ENCODE assay signal across 16 mouse cellular contexts in genomic region chr6:112903796-112904195, GRCm38 (mm10). TPM values are rescaled to one million over a fixed set of nuclear protein-coding genes. Genes with fewer than 3 reads are reported as not detected.
A peak's percentile ranks its signal among the peaks of the same experiment; 100 is the strongest.
DNase-seq lines count a peak whose midpoint lies in the region; ATAC-seq lines count a peak whose summit lies in the region.
"Had no signal": no experiment of that assay in that cellular context is flagged by ENCODE, and none has a peak within 500 bp of the region (broad histone marks: within the 10 kb centered on the region; RNA-seq: fewer than 3 reads in every experiment).

No protein-coding gene starts in this region.

- H3K9me3 ChIP-seq in embryonic facial prominence, embryonic 10.5 days: no peaks in the 10 kb centered on the region
- no peaks in the 10 kb centered on the region for H3K9me3 ChIP-seq in forebrain, embryonic 11.5 days (ENCODE audit: control insufficient read depth, low read length)
- H3K9me3 ChIP-seq in hindbrain, embryonic 12.5 days (replicated peaks): no peaks in the 10 kb centered on the region
- no peaks in the 10 kb centered on the region for H3K9me3 ChIP-seq in midbrain, embryonic 13.5 days
- no peaks in the 10 kb centered on the region for H3K9me3 ChIP-seq in heart, embryonic 12.5 days (replicated peaks)
- H3K9me3 ChIP-seq: heart, embryonic 13.5 days had no signal

- peak; percentile 8 for ATAC-seq in forebrain, embryonic 11.5 days (replicated peaks; ENCODE audit: low FRiP score)
- ATAC-seq in hindbrain, embryonic 12.5 days (ENCODE audit: low FRiP score): 0 out of 2 replicates have a peak, but pooled peaks have one; percentile 0
- peak; percentile 3; the same call in 1 of the 2 replicates for ATAC-seq in midbrain, embryonic 13.5 days
- no peak for ATAC-seq in heart, embryonic 12.5 days (ENCODE audit: insufficient number of reproducible peaks, low FRiP score)

- H3K36me3 ChIP-seq in embryonic facial prominence, embryonic 10.5 days (replicated peaks): no peaks in the 10 kb centered on the region; the same call in 1 of the 2 replicates
- H3K36me3 ChIP-seq in forebrain, embryonic 11.5 days (ENCODE audit: control insufficient read depth, insufficient read depth, low read length): no peaks in the 10 kb centered on the region
- H3K36me3 ChIP-seq in hindbrain, embryonic 12.5 days: peaks cover 5% of the 10 kb centered on the region
- H3K36me3 ChIP-seq in midbrain, embryonic 13.5 days: peaks cover 21% of the 10 kb centered on the region
- no peaks in the 10 kb centered on the region for H3K36me3 ChIP-seq in heart, embryonic 12.5 days
- H3K36me3 ChIP-seq: heart, embryonic 13.5 days had no signal

- no peaks in the 10 kb centered on the region for H3K27me3 ChIP-seq in embryonic facial prominence, embryonic 10.5 days (replicated peaks; ENCODE audit: low read depth, poor library complexity, severe bottlenecking)
- H3K27me3 ChIP-seq in forebrain, embryonic 11.5 days (ENCODE audit: control insufficient read depth, insufficient read depth, low read length): no peaks in the 10 kb centered on the region
- H3K27me3 ChIP-seq in hindbrain, embryonic 12.5 days: no peaks in the 10 kb centered on the region
- H3K27me3 ChIP-seq in midbrain, embryonic 13.5 days: no peaks in the 10 kb centered on the region
- peaks cover 25% of the 10 kb centered on the region; the same call in 1 of the 2 replicates for H3K27me3 ChIP-seq in heart, embryonic 12.5 days (replicated peaks)

- DNase-seq in embryonic facial prominence, embryonic 10.5 days (ENCODE audit: low spot score): no peak
- DNase-seq in forebrain, embryonic 11.5 days (ENCODE audit: low spot score): no peak
- DNase-seq in kidney, postnatal 14 days: no peak
- DNase-seq in B cell, adult 2 months: no peak
- no peak for DNase-seq in Muller cell, postnatal 12 days (ENCODE audit: inconsistent ontology term)
- DNase-seq: adrenal gland, adult 2 months; cerebellum, adult 11 months; kidney, adult 8-10 months; kidney, postnatal 4 days; lung, postnatal 10 days; right cerebral cortex, postnatal 14 days had no signal

- peaks cover 53% of the 10 kb centered on the region for H3K4me1 ChIP-seq in embryonic facial prominence, embryonic 10.5 days
- peaks cover 43% of the 10 kb centered on the region for H3K4me1 ChIP-seq in forebrain, embryonic 11.5 days (replicated peaks; ENCODE audit: control insufficient read depth, insufficient read depth, low read length)
- peaks cover 61% of the 10 kb centered on the region for H3K4me1 ChIP-seq in hindbrain, embryonic 12.5 days
- H3K4me1 ChIP-seq in midbrain, embryonic 13.5 days (replicated peaks): peaks cover 67% of the 10 kb centered on the region
- H3K4me1 ChIP-seq in heart, embryonic 12.5 days (replicated peaks): peaks cover 20% of the 10 kb centered on the region

- H3K4me2 ChIP-seq in forebrain, embryonic 11.5 days (ENCODE audit: low read depth, low read length, severe bottlenecking): no peak overlapping the region; the same call in 1 of the 2 replicates
- peak overlapping the region; percentile 32; the same call in 1 of the 2 replicates for H3K4me2 ChIP-seq in hindbrain, embryonic 12.5 days (replicated peaks)
- peak overlapping the region; percentile 42 for H3K4me2 ChIP-seq in midbrain, embryonic 13.5 days (replicated peaks)
- H3K4me2 ChIP-seq in heart, embryonic 12.5 days: no peak overlapping the region

- WGBS in embryonic facial prominence, embryonic 10.5 days: 91% methylated on average over 5 of the region's 5 CpGs
- WGBS in forebrain, embryonic 11.5 days: 83% methylated on average over 5 of the region's 5 CpGs
- 88% methylated on average over 5 of the region's 5 CpGs for WGBS in hindbrain, embryonic 12.5 days
- 67% methylated on average over 5 of the region's 5 CpGs for WGBS in midbrain, embryonic 13.5 days
- 92% methylated on average over 5 of the region's 5 CpGs for WGBS in heart, embryonic 12.5 days

- peak overlapping the region; percentile 77 for H3K27ac ChIP-seq in embryonic facial prominence, embryonic 10.5 days (replicated peaks)
- peak overlapping the region; percentile 98 for H3K27ac ChIP-seq in forebrain, embryonic 11.5 days (ENCODE audit: low read depth, low read length)
- H3K27ac ChIP-seq in hindbrain, embryonic 12.5 days: peak overlapping the region; percentile 95
- peak overlapping the region; percentile 97 for H3K27ac ChIP-seq in midbrain, embryonic 13.5 days
- H3K27ac ChIP-seq in heart, embryonic 12.5 days (ENCODE audit: poor library complexity, severe bottlenecking): no peak overlapping the region
- H3K27ac ChIP-seq: heart, embryonic 13.5 days; liver, embryonic 14.5 days had no signal

- no peak overlapping the region; the same call in 1 of the 2 replicates for H3K4me3 ChIP-seq in embryonic facial prominence, embryonic 10.5 days
- no peak overlapping the region for H3K4me3 ChIP-seq in forebrain, embryonic 11.5 days (ENCODE audit: low read depth, low read length)
- no peak overlapping the region for H3K4me3 ChIP-seq in hindbrain, embryonic 12.5 days
- peak overlapping the region; percentile 3; the same call in 1 of the 2 replicates for H3K4me3 ChIP-seq in midbrain, embryonic 13.5 days (replicated peaks)
- no peak overlapping the region for H3K4me3 ChIP-seq in heart, embryonic 12.5 days
- H3K4me3 ChIP-seq: heart, embryonic 13.5 days had no signal

- peak overlapping the region; percentile 58; the same call in 1 of the 2 replicates for H3K9ac ChIP-seq in forebrain, embryonic 11.5 days (ENCODE audit: low read length)
- H3K9ac ChIP-seq in hindbrain, embryonic 12.5 days: no peak overlapping the region
- 0 out of 2 replicates have a peak overlapping the region, but pooled peaks have one; percentile 45 for H3K9ac ChIP-seq in midbrain, embryonic 13.5 days (replicated peaks)
- no peak overlapping the region for H3K9ac ChIP-seq in heart, embryonic 12.5 days
- H3K9ac ChIP-seq: heart, embryonic 13.5 days; liver, embryonic 14.5 days had no signal

RNA-seq across cellular contexts. Expression of gene Srgap3, which starts 43.3 kb away (rescaled TPM):
- 8.0 and 10.5 TPM in 2 replicates for polyA plus RNA-seq in embryonic facial prominence, embryonic 10.5 days (2016; fragmentation: Nextera tagmentation; extraction: Ambion mirVana)
- polyA plus RNA-seq in forebrain, embryonic 11.5 days (2014; fragmentation: Nextera tagmentation; extraction: Ambion mirVana): 37.8 and 38.5 TPM in 2 replicates
- 44.8 and 48.9 TPM in 2 replicates for polyA plus RNA-seq in hindbrain, embryonic 12.5 days (2016; fragmentation: Nextera tagmentation; extraction: Ambion mirVana)
- 49.8 and 53.5 TPM in 2 replicates for polyA plus RNA-seq in midbrain, embryonic 13.5 days (2015; fragmentation: Nextera tagmentation; extraction: Ambion mirVana)
- polyA plus RNA-seq in heart, embryonic 12.5 days (2016; fragmentation: Nextera tagmentation; extraction: Ambion mirVana): 0.63 and 1.2 TPM in 2 replicates

Comparison
In these comparisons a context has a peak if more than half of its experiments do, and no peak if none do; other contexts are left out.
1. H3K4me2 ChIP-seq: peak in hindbrain, embryonic 12.5 days (single experiment) and midbrain, embryonic 13.5 days (single experiment); none in forebrain, embryonic 11.5 days (single experiment) and heart, embryonic 12.5 days (single experiment).
2. H3K9ac ChIP-seq: peak in forebrain, embryonic 11.5 days (single experiment) and midbrain, embryonic 13.5 days (single experiment); none in hindbrain, embryonic 12.5 days (single experiment) and heart, embryonic 12.5 days (single experiment).